ENCODE assay signal across 8 mouse cellular contexts in the genomic region with DNA sequence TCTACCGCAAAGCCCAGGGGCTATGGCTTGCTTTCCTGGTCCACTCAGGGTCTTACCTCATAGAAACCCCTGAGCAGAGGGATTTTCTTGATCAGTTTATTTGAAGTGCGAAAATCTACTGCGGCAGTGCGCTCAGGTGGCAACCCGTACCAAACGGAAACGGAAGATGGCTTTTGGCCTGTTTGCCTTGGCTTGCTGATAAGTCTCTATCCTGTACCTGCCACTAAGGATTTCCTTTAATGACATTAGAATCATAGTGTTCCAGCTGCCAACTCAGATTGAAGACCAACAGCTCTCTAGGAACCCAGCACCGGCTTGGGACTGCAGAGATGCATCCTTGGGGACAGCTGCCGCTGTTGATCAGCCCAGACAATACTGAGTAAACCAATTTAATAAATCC. TPM values are rescaled to one million over a fixed set of nuclear protein-coding genes. Genes with fewer than 3 reads are reported as not detected.
DNase-seq lines count a peak whose midpoint lies in the region; ATAC-seq lines count a peak whose summit lies in the region.

No protein-coding gene starts in this region.

- WGBS in heart, embryonic 10.5 days, result 77% methylated on average over 9 of the region's 9 CpGs
- 38% methylated on average over 9 of the region's 9 CpGs for WGBS in liver, embryonic 13.5 days (ENCODE audit: insufficient replicate concordance)

- no peak for DNase-seq in heart, embryonic 10.5 days (ENCODE audit: low spot score)
- no peak for DNase-seq in heart, postnatal 4 days
- DNase-seq in thymus, postnatal 25 days, result peak; percentile 18
- DNase-seq in thymus, postnatal 4 days, result no peak
- DNase-seq in liver, embryonic 13.5 days, result no peak
- DNase-seq in right cerebral cortex, postnatal 4 days, result no peak
- DNase-seq in cerebellum, postnatal 4 days (ENCODE audit: low spot score in 2 of 2), result no peak
- no peak for DNase-seq in cerebellum, adult 18-20 months

- no peak for ATAC-seq in liver, embryonic 13.5 days (ENCODE audit: low read depth)

- H3K27ac ChIP-seq in heart, embryonic 10.5 days, result no peak overlapping the region
- peak overlapping the region; percentile 58 for H3K27ac ChIP-seq in liver, embryonic 13.5 days

- H3K27me3 ChIP-seq in heart, embryonic 10.5 days (ENCODE audit: insufficient read depth, poor library complexity, severe bottlenecking), result peaks cover 7% of the 10 kb centered on the region; the same call in 1 of the 2 replicates
- no peaks in the 10 kb centered on the region for H3K27me3 ChIP-seq in liver, embryonic 13.5 days

- H3K9ac ChIP-seq in liver, embryonic 13.5 days, result peak overlapping the region; percentile 79

- H3K4me2 ChIP-seq in liver, embryonic 13.5 days, result peak overlapping the region; percentile 96

- no peaks in the 10 kb centered on the region for H3K9me3 ChIP-seq in heart, embryonic 10.5 days
- no peaks in the 10 kb centered on the region for H3K9me3 ChIP-seq in liver, embryonic 13.5 days (replicated peaks)

- H3K4me1 ChIP-seq in heart, embryonic 10.5 days, result peaks cover 24% of the 10 kb centered on the region
- peaks cover 53% of the 10 kb centered on the region for H3K4me1 ChIP-seq in liver, embryonic 13.5 days (replicated peaks)

- H3K36me3 ChIP-seq in heart, embryonic 10.5 days, result peaks cover 16% of the 10 kb centered on the region
- peaks cover 13% of the 10 kb centered on the region for H3K36me3 ChIP-seq in liver, embryonic 13.5 days

- peak overlapping the region; percentile 22; the same call in 1 of the 2 replicates for H3K4me3 ChIP-seq in heart, embryonic 10.5 days
- peak overlapping the region; percentile 77 for H3K4me3 ChIP-seq in liver, embryonic 13.5 days (replicated peaks)

RNA-seq across cellular contexts. Expression of a gene that starts 1.1 kb away (rescaled TPM):
- polyA plus RNA-seq in heart, embryonic 10.5 days (2016; fragmentation: Nextera tagmentation; extraction: Ambion mirVana), result 5.2 and 5.8 TPM in 2 replicates
- 1 to 10 TPM; 2.5 to 2.6 TPM for total RNA-seq in heart, postnatal 4 days (2021)
- 2.4 and 3.0 TPM in 2 replicates for polyA plus RNA-seq in liver, embryonic 13.5 days (2015; fragmentation: Nextera tagmentation; extraction: Ambion mirVana)

RNA-seq across cellular contexts. Expression of a gene that starts 1.2 kb away (rescaled TPM):
- 61.9 and 74.9 TPM in 2 replicates for polyA plus RNA-seq in heart, embryonic 10.5 days (2016; fragmentation: Nextera tagmentation; extraction: Ambion mirVana)
- total RNA-seq in heart, postnatal 4 days (2021), result 10 to 100 TPM; 26.2 to 27.7 TPM
- 91.0 and 102 TPM in 2 replicates for polyA plus RNA-seq in liver, embryonic 13.5 days (2015; fragmentation: Nextera tagmentation; extraction: Ambion mirVana)

RNA-seq across cellular contexts. Expression of a gene that starts 12.4 kb away (rescaled TPM):
- 0.54 and 0.84 TPM in 2 replicates for polyA plus RNA-seq in heart, embryonic 10.5 days (2016; fragmentation: Nextera tagmentation; extraction: Ambion mirVana)
- under 1 TPM; 0.47 to 0.86 TPM for total RNA-seq in heart, postnatal 4 days (2021)
- polyA plus RNA-seq in liver, embryonic 13.5 days (2015; fragmentation: Nextera tagmentation; extraction: Ambion mirVana), result 0.23 and 0.72 TPM in 2 replicates

RNA-seq across cellular contexts. Expression of a gene that starts 27.2 kb away (rescaled TPM):
- 45.7 and 47.2 TPM in 2 replicates for polyA plus RNA-seq in heart, embryonic 10.5 days (2016; fragmentation: Nextera tagmentation; extraction: Ambion mirVana)
- total RNA-seq in heart, postnatal 4 days (2021), result 10 to 100 TPM; 23.5 to 24.8 TPM
- polyA plus RNA-seq in liver, embryonic 13.5 days (2015; fragmentation: Nextera tagmentation; extraction: Ambion mirVana), result 33.5 and 37.2 TPM in 2 replicates

RNA-seq across cellular contexts. Expression of a gene that starts 35.6 kb away (rescaled TPM):
- polyA plus RNA-seq in heart, embryonic 10.5 days (2016; fragmentation: Nextera tagmentation; extraction: Ambion mirVana), result 14.5 and 15.3 TPM in 2 replicates
- total RNA-seq in heart, postnatal 4 days (2021), result 10 to 100 TPM; 10.6 TPM
- 4.4 and 7.9 TPM in 2 replicates for polyA plus RNA-seq in liver, embryonic 13.5 days (2015; fragmentation: Nextera tagmentation; extraction: Ambion mirVana)
